Mouse (Mus musculus) thymus, postnatal 4 days (tissue): ENCODE results near the gene Gapdhs.
"Not testable (repeated sequence)": the region's sequence is repeated elsewhere in the genome, so short reads cannot be mapped to it uniquely, and the experiment has no call there.

Source experiments
- DNase-seq: peaks from one replicate; pipeline ENCODE4 v3.0.0; 2021

The Gapdhs gene

DNA sequence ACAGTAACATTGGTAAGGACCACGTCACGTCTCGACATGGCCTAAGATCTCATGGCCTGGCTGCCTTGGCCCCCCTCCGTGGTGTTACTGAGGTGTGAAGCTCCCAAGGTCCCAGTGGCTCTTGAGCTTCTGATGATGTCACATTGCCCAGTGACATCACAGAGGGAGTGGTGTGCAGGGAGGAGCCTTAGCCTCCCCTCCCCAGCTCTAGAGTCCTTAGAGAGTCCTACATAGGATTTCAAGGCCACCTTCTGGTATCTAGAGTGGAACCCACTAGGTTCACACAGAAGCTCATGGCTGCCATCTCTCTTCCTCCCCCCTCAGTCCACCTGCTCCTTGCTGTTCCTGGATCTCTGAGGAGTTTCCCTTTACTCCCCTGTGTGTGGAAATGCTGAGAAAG is at the start of gene Gapdhs:
TSS of gene Gapdhs (minus strand) at position 65 of the 400 bp plus-strand sequence.
- not testable (repeated sequence) for DNase-seq

DNA sequence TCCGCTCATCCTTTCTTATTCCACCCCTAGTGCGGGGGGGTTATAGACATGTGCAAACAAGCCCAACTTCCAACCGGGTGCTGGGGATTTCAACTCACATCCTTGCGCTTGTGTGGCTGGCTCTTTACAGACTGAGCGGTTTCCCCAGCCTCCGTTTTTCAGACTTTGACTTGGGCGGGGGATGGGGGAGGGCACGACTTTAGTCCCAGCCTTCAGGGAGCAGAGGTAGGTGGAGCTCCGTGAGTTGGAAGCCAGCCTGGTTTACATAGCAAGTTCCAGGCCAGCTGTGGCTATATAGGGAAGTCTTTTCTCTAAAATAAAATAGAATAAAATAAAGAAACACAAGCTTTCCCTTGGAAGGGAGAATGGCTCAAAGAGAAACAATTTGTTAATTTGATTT is 48.4 kb upstream of the Gapdhs start:
- no peak for DNase-seq

DNA sequence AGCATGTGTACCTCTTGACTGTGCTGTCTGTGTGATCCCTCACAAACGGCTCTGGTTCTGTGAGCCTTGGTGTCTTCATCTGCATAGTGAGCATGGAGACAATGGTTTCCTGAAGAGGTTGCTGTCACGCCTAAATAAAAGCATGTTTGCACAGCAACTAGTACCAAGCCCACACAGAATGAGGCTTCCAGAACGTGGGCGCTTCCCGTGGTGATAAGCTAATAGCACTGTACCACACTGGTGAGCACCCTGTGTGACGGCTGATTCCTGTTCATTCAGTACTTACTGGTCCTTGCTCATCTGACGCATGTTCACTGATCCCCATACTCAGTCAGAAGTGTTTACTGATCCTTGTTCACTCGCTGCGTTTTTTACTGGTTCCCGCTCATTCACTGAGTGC is 46.7 kb upstream of the Gapdhs start:
- no peak for DNase-seq

GRCm38 (mm10) chr7:30787377-30788022 is 44.0 kb upstream of the Gapdhs start, which contains the start of gene Krtdap:
TSS of gene Krtdap (plus strand) at chr7:30787896.
- DNase-seq: no peak

DNA sequence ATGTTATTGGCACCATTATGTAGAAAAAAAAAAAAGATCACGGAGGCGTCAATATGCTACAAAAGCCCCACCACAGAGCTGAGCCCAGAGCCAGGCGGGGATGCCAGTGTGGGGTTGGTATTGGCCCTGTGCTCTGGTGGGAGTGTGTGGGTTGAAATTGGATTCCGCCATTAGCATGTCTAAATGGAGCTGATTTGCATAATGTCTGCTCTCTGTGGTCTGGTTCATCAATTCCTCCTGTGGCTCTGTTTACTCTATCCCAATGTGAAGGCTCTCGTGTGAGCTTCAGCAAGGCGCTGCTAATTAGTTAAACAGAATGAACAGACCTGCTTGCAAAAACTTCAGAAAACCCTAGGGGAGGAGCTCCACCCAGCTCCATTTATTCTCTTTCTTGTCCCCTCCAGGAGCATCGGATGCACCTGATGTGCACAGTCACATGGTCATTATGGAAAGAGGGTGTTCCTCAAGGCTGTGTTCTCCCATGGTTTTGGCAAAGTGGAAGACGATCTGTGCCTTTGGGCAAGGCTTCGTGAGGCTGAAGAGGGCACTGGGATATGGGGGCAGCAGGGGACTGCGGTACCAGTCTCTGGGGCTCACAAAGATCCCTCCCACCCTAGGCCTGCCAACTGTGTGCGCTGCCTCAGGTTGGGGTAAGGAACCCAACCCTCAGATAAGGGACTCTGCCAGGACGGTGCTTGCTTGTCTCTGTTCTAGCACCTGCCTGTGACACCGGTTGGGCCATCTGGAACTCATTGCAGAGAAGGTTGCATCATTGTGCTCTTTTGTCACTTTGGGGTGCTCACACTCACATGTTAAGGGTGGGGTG is 42.5 kb upstream of the Gapdhs start:
- no peak for DNase-seq

GRCm38 (mm10) chr7:30785154-30785553 is 41.7 kb upstream of the Gapdhs start:
- DNase-seq: no peak

GRCm38 (mm10) chr7:30782658-30783057 is 39.2 kb upstream of the Gapdhs start:
- no peak for DNase-seq

- DNase-seq: peak; percentile 60
These were observed 38.3 kb upstream of the Gapdhs start for GRCm38 (mm10) chr7:30781792-30782191.

DNA sequence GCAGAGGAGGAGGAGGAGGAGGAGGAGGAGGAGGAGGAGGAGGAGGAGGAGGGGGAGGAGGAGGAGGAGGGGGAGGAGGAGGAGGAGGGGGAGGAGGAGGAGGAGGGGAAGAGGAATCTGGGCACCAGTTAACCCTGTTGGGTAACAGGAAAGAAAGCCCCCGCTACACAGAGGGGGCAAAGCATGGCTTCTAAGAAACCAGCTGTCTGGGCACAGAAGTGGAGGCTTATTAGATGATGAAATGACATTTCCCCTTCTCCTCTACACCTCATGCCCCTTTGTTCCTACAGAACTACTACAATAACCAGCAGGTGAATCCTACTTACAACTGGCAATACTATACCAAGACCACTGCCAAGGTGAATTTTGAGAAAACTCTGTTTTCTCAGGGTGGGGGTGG is 34.4 kb upstream of the Gapdhs start:
- no peak for DNase-seq

GRCm38 (mm10) chr7:30777081-30777579 is 33.6 kb upstream of the Gapdhs start:
- no peak for DNase-seq

DNA sequence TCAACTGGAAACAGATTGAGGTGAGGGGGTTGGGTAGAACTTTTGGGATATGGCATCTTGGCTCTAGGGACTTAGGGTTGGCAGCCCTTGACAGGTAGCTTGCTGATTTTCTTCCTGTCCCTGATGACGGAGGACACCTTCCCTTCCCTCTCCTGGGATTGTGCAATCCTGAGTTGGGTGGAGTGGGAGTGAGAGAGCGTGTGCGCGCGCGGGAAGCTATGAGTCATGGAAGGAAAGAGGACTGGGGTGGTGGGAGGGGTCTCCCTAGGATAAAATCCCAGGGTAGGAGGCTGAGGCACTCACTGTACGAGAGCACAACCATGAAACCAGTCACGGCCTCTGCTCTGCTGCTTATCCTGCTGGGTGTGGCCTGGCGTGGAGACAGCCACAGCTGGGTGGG is 32.6 kb upstream of the Gapdhs start:
- DNase-seq: no peak

- DNase-seq: no peak
These were observed 25.8 kb upstream of the Gapdhs start for GRCm38 (mm10) chr7:30769236-30769635.

GRCm38 (mm10) chr7:30766408-30766807 is 22.9 kb upstream of the Gapdhs start:
- no peak for DNase-seq

GRCm38 (mm10) chr7:30765173-30765572 is 21.7 kb upstream of the Gapdhs start:
- no peak for DNase-seq

DNA sequence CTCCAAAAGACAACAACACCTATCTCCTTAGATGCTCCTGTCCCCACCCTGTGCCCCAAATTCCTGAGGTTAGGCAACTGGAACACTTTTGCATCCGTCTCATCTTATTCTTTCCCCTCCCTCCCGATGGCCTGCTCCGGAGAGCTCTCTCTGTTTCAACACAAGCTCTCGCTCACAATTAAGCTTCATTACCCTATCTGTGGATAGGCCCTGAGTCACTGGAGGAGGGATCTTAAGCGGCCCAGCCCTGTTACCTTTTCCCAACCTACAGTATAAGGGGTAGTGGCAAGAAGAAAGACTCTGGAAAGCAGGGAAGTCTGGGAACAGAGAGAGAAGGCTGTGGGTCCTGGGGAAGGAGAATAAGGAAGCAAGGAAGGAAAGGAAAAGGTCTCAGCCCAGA is 20.0 kb upstream of the Gapdhs start, which contains the start of gene Dmkn:
TSS of gene Dmkn (plus strand) at position 301 of the 400 bp plus-strand sequence.
- DNase-seq: no peak

DNA sequence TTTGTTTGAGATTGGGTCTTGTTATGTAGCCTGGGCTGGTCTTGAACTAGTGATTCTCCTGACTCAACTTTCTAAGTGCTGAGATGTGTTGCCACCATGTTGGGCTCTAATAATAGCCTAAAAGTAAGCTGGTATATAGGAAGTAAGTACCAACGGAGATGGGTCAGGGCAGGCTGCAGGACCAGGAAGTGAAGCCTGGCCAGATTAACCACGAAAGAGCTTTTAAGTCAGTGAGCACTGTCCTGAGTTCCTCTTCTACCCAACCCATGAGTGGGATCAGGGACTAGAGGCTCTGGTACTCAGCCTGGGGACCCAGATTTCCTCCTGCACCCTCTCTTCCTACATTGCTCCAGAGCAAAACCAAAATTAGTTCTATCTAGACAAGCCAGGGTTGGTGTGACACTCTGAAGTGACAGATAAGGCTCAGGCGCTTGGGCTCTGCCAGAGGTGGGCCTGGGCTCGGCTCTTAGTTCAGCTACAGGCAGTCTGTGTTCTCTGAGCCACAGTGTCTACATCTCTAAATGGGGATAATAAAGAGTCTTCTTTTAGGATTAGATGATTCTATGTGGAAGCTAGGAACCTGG is 18.4 kb upstream of the Gapdhs start:
- DNase-seq: no peak

DNA sequence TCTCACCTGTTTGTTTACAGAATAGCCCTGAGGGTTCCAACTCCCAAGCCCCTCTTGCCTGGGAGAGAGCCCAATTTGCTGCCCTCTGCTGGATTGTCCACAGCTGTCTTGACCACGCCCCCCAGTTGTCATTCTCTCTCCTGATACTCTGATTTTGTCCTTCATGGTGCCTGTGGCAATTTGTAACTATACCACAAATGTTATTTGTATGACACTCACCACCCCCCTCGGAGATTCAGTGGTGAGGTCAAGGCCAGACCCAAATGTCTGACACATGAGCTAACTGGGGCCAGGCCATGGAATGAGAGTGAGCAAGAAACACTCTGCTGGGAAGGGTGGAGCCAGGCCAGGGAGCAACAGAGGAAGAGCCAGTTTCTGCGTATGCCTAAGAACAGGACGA is 15.4 kb upstream of the Gapdhs start:
- peak; percentile 58 for DNase-seq

DNA sequence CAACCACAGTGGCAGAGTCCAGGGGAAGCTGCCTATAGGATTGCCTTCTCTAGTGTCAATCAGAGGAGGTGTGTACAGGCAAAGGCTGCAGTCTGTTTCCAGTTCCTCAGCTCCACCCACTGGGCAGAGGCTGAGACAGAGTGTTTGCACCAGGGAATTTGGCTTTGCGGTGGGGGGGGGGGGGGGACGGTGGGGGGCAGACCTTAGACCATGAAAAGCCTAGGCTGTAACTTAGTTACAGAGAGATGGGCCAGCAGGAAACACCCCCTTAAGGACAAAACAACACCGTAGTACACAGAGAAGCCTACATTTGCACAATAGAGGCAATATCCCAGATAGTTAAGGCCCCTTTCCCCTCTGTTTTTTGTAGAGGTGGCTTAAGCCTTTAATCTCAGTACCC is 13.5 kb upstream of the Gapdhs start:
- no peak for DNase-seq

GRCm38 (mm10) chr7:30751086-30751669 is 7.7 kb upstream of the Gapdhs start, which contains the start of gene Sbsn:
TSS of gene Sbsn (plus strand) at chr7:30751471.
- DNase-seq: no peak

DNA sequence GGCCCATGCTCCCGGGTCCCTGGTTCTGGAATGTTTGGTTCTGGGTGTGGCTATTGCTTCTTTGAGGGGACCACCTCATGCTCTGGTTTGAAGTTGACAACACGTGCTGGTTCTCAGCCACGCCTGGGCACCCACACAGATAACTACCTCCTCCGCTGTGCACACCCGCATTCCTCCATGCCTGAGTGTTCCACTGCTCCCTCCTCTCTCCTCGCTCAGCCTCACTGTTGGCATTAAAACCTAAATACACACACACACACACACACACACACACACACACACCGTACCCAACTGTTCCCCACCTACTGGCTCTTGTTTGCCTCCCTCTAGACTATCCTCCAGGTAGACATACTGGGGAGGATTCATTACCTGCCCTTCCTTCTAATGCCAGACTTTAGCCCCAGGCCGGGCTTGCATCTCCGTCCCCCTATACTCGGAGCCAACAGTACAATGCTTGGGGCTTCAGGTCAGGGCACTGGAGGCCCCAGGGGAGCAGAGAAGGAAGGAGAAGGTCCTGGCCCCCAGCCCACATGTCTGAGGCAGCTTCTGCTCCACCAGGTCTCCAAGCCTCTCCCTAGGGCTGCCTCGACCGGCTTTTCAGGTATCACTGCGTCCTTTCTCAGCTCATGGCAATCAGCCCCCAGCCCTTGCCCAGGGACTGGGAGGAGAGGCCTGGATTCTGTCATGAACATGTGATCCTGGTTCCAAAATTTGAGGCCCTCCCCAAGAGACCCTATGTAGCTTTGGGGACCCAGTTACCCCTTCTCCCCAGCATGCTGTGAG is 6.5 kb upstream of the Gapdhs start:
- no peak for DNase-seq

GRCm38 (mm10) chr7:30747525-30748204 is 4.2 kb upstream of the Gapdhs start:
- DNase-seq: no peak
